Mouse (Mus musculus) layer of hippocampus, postnatal 14 days (tissue): ENCODE measurements at regions not wholly inside any gene's neighbourhood (a gene's known extent, or its start where the extent isn't known, plus 50 kb on each side); places are given as distances from the start of the nearest gene placed in this dataset.

Experiments
- DNase-seq, 2 experiments: peaks; one replicate each; pipeline ENCODE4 v3.0.0; 2021 to 2022; ENCODE audit warnings: low spot score in 2 of 2, mixed read lengths in 1 of 2

- DNase-seq, result peak in 1 of 2 experiments; percentile 14
Measured at GRCm38 (mm10) chr7:121589088-121589605, 117.9 kb downstream of the Usp31 start.

GRCm38 (mm10) chr7:121587713-121588112, 119.3 kb downstream of the Usp31 start:
- no peak for DNase-seq

DNA sequence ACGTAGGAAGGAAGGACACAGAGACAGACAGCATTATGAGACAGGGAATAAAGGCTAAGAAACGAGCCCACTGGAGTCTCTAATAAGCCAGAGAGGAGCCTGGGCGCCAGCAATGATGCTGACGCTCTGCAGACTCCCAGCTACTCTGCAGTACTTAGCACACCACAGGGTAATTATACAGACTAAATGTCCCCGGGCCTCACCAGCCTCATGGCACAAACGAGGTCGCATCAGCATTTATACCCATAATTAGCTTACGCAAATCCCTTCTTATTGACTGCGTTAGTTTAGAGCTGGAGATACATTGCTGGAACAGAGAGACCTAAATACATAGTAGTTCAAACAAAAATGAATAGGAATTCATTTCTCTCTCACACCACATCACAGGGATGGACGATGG, 121.3 kb downstream of the Usp31 start:
- DNase-seq, result no peak

DNA sequence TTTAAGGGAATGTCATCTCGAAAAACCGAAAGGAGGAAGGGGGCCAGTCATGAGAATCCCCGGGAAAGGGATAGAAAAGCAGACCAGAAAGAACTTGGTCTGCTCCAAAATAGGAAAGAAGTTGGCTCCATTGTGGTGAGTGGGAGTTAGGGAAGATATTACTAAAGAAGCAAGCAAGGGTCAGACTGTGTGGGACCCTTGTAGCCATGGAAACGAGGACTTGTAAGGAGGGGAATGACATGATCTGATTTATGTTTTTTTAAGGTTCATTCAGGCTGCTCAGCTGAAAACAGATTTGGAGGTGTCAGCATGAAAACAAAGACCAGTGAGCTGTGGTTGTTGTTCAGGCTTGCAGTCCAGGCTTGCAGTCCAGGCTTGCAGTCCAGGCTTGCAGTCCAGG, 127.6 kb downstream of the Usp31 start:
- DNase-seq, result no peak

DNA sequence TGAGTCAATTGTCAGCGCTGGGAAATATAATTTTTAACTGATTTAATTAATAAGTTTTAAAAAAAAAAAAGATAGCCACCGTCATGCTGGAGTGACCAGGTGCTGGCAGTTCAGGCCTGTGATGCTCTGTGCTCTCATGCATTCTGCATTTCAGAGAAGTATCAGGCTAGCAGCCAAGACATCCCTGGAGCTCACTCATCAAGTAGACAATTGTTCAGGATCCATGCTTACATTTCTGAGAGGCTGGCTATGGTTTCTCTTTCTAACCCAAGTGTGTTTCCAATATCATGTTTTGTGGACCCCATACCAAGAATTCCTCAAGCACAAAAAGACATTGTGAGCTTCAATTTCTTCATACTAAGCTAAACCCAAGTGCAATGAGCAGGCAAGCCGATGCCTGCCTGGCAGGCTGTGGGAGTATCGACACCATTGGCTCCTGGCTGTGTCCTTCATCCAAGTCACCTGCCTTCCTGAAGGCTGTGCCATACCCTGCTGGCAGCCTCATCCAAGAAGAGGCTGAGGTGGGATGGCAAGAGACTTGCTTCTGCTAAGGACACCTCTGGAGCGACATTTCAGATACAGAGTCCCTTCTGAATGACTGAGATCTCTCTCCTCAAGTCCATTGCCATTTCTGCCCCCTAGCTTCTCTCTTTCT, 134.2 kb downstream of the Usp31 start:
- DNase-seq, result no peak

GRCm38 (mm10) chr7:121571741-121572140, 135.3 kb downstream of the Usp31 start:
- DNase-seq, result no peak

DNA sequence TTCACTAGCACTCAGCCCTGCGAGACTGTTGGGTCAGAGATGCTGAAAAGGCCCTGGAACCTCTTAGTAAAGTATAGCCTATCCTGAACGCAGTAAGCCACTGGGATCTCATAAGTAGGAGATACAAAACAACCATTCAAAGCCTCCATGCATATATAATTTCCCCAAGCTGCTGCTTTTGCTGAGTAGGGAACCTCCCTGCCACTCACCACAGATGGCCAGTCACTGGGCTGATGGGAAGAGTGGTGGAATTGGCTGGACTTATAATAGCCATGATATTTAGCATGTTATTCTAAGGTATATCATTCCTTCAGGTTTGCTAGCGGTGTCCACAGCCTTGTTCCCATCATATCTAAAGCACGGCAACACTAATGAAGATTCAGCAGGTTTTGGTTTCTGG, 135.8 kb downstream of the Usp31 start:
- DNase-seq, result no peak

DNA sequence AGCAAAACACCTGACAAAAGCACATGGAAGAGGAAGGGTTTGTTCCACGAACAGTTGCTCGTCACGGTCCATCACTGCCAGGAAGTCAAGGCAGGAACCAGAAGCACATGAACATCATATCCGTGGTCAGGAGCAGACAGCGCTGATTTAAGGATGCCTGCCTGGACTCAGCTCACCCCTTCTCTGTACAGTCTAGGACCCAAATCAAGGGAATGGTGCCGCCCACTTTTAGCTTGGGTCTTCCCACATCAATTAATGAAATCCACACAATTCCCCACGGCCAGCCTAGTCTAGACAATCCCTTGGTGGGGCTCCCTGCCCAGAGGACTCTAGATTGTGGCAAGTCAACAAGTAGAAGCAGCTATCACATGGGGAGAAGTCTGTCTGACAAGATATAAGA, 137.8 kb downstream of the Usp31 start:
- no peak for DNase-seq

DNA sequence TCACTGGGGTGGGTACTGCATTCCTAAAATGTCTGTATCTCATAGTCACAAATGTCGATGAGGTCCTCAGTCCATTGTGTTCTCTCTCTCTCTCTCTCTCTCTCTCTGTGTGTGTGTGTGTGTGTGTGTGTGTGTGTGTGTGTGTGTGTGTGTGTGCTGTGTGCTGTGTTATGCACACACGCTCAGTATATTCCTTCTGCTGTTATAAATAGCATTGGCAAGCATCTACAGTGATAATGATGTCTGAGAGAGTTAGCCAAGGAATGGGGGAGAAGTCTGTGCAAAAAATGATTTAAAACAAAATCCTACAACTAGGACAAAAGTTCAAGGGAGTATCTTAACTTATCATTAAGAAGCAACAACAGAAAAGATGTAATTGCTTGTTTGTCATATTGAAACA, 139.0 kb downstream of the Usp31 start:
- DNase-seq, result no peak

- peak; percentile 34 to 69 for DNase-seq
Measured at GRCm38 (mm10) chr7:121563526-121563925, 143.5 kb downstream of the Usp31 start.

- no peak for DNase-seq
Measured at GRCm38 (mm10) chr7:121555420-121555819, 151.6 kb downstream of the Usp31 start.
